Mouse (Mus musculus) brain, embryonic 14.5 days (tissue): Measurements from ENCODE around the gene Vsig4.

Source experiments
- CTCF ChIP-seq: fragments of 200-500 bp; IDR thresholded peaks from 2 replicates; pipeline ENCODE4 v1.5.1; 2012; ENCODE audit warnings: inconsistent platforms, mild to moderate bottlenecking, moderate library complexity, borderline replicate concordance; ENCODE audit not compliant: insufficient read depth, insufficient read length; ENCODE audit errors: extremely low read depth
- POLR2A ChIP-seq: fragments of 200-500 bp; IDR thresholded peaks from 2 replicates; pipeline ENCODE4 v1.6.1; 2012; ENCODE audit warnings: mild to moderate bottlenecking, inconsistent platforms, borderline replicate concordance; ENCODE audit not compliant: poor library complexity, insufficient read depth, insufficient read length, severe bottlenecking; ENCODE audit errors: extremely low read depth

GRCm38 (mm10) chrX:96329764-96330163 lies 36.5 kb upstream of the Vsig4 start:
- TF ChIP-seq CTCF (peak; percentile 11; the same call in 1 of the 2 replicates), POLR2A (no peak)
